ENCODE assay signal across 20 mouse cellular contexts in genomic region chr12:55495902-55496605, GRCm38 (mm10). TPM values are rescaled to one million over a fixed set of nuclear protein-coding genes. Genes with fewer than 3 reads are reported as not detected.
DNase-seq lines count a peak whose midpoint lies in the region; ATAC-seq and TF ChIP-seq lines count a peak whose summit lies in the region.
"Had no signal": no experiment of that assay in that cellular context is flagged by ENCODE, and none has a peak within 500 bp of the region (broad histone marks: within the 10 kb centered on the region; RNA-seq: fewer than 3 reads in every experiment).

No protein-coding gene starts in this region.

- H3K4me3 ChIP-seq in E14TG2a.4 (replicated peaks; ENCODE audit: low read length), result peak overlapping the region; percentile 57
- no peak overlapping the region for H3K4me3 ChIP-seq in forebrain, embryonic 11.5 days (ENCODE audit: low read depth, low read length)
- H3K4me3 ChIP-seq: forebrain, embryonic 10.5 days; heart, embryonic 12.5 days; hindbrain, embryonic 13.5 days; liver, embryonic 15.5 days; midbrain, embryonic 13.5 days had no signal

- H3K27me3 ChIP-seq in E14TG2a.4 (ENCODE audit: insufficient read depth, low read length), result no peaks in the 10 kb centered on the region
- no peaks in the 10 kb centered on the region for H3K27me3 ChIP-seq in forebrain, embryonic 11.5 days (ENCODE audit: control insufficient read depth, insufficient read depth, low read length)
- H3K27me3 ChIP-seq: CH12.LX; heart, embryonic 12.5 days had no signal

- H3K36me3 ChIP-seq in E14TG2a.4 (ENCODE audit: insufficient read depth, low read length), result peaks cover 18% of the 10 kb centered on the region
- H3K36me3 ChIP-seq in forebrain, embryonic 11.5 days (ENCODE audit: control insufficient read depth, insufficient read depth, low read length), result no peaks in the 10 kb centered on the region
- H3K36me3 ChIP-seq: hindbrain, embryonic 13.5 days; liver, embryonic 15.5 days; midbrain, embryonic 13.5 days had no signal

- WGBS in forebrain, embryonic 11.5 days, result 69% methylated on average over 5 of the region's 5 CpGs

- no peaks in the 10 kb centered on the region for H3K9me3 ChIP-seq in E14TG2a.4 (ENCODE audit: low read length)
- H3K9me3 ChIP-seq in forebrain, embryonic 11.5 days (ENCODE audit: control insufficient read depth, low read length), result no peaks in the 10 kb centered on the region
- H3K9me3 ChIP-seq: forebrain, embryonic 10.5 days; heart, embryonic 12.5 days; hindbrain, embryonic 13.5 days; liver, embryonic 15.5 days; midbrain, embryonic 13.5 days had no signal

- DNase-seq in CD4-positive, CD25-positive, alpha-beta regulatory T cell, adult 2 months (ENCODE audit: low read depth, low spot score), result peak; percentile 16
- peak; percentile 29 for DNase-seq in induced T-regulatory cell, adult 2 months (ENCODE audit: low read depth)
- peak; percentile 65 for DNase-seq in thymus, postnatal 14 days
- no peak for DNase-seq in forebrain, embryonic 11.5 days (ENCODE audit: low spot score)
- no peak for DNase-seq in spleen, postnatal 4 days (ENCODE audit: low spot score in 2 of 2)
- DNase-seq in B cell, adult 2 months, result no peak
- DNase-seq: adrenal gland, postnatal 10 days; cerebellum, postnatal 25 days; kidney, postnatal 36 days; lung, postnatal 10 days; right cerebral cortex, postnatal 4 days had no signal

- no peak overlapping the region for H3K27ac ChIP-seq in forebrain, embryonic 11.5 days (ENCODE audit: low read depth, low read length)
- H3K27ac ChIP-seq: forebrain, embryonic 10.5 days; hindbrain, embryonic 13.5 days; liver, embryonic 15.5 days; midbrain, embryonic 13.5 days had no signal

- H3K4me2 ChIP-seq in forebrain, embryonic 11.5 days (ENCODE audit: low read depth, low read length, severe bottlenecking), result no peak overlapping the region
- H3K4me2 ChIP-seq: heart, embryonic 12.5 days; hindbrain, embryonic 13.5 days; liver, embryonic 15.5 days; midbrain, embryonic 13.5 days had no signal

- ATAC-seq in CD4-positive, CD25-positive, alpha-beta regulatory T cell, adult 4 months, result no peak
- no peak for ATAC-seq in forebrain, embryonic 11.5 days (replicated peaks; ENCODE audit: low FRiP score)
- ATAC-seq: activated CD4-positive, CD25-positive, alpha-beta regulatory T cell, adult 4 months; midbrain, embryonic 13.5 days had no signal

- no peak overlapping the region for H3K9ac ChIP-seq in forebrain, embryonic 11.5 days (ENCODE audit: low read length)
- H3K9ac ChIP-seq: heart, embryonic 12.5 days; hindbrain, embryonic 13.5 days; liver, embryonic 15.5 days; midbrain, embryonic 13.5 days had no signal

- no peak for TF ChIP-seq CTCF in E14TG2a.4 (conservative IDR thresholded peaks at IDR 0.05; ENCODE audit: low read length)

- peaks cover 81% of the 10 kb centered on the region for H3K4me1 ChIP-seq in E14TG2a.4 (replicated peaks; ENCODE audit: low read depth, low read length)
- H3K4me1 ChIP-seq in forebrain, embryonic 11.5 days (replicated peaks; ENCODE audit: control insufficient read depth, insufficient read depth, low read length), result peaks cover 7% of the 10 kb centered on the region

RNA-seq across cellular contexts. Expression of gene Nfkbia, which starts 3.6 kb away (rescaled TPM):
- polyA plus RNA-seq in CD4-positive, CD25-positive, alpha-beta regulatory T cell, adult 4 months (2017; shearing (Covaris generic)), result 100 to 1,000 TPM; 643 to 660 TPM
- polyA plus RNA-seq in forebrain, embryonic 11.5 days (2014; fragmentation: Nextera tagmentation; extraction: Ambion mirVana), result 40.8 and 41.2 TPM in 2 replicates

Comparison
In these comparisons a context has a peak if more than half of its experiments do, and no peak if none do; other contexts are left out.
1. DNase-seq: peak in CD4-positive, CD25-positive, alpha-beta regulatory T cell, adult 2 months (single experiment), induced T-regulatory cell, adult 2 months (single experiment) and thymus, postnatal 14 days (single experiment); none in forebrain, embryonic 11.5 days (single experiment), spleen, postnatal 4 days (0 of 2) and B cell, adult 2 months (0 of 2).
2. RNA of gene Nfkbia, which starts 3.6 kb away (polyA plus RNA-seq): 643 to 660 TPM in CD4-positive, CD25-positive, alpha-beta regulatory T cell, adult 4 months; 40.8 to 41.2 TPM in forebrain, embryonic 11.5 days; every median in the first group is over 10 times any median in the second.